In the genomic region with DNA sequence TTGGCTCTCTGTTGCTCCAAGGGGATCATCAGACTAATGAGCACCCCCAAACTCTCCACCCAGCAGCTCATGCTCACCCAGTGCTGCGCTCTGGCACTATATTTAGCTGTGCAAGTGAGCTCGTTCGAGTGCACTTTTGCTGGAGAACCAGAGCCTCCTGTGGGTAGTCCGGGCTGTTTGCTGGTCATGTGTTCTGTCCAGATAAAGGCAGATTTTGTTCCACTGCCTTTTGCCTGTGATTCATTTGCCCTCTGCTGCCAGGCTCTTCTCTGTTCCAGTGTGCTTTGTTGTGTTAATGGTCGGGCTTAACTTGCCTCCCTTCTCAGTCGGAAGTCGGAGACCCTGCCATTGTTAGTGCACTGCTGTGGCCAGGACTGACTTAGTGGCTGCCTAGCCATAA, we compare ENCODE assay signal across 10 mouse cellular contexts. TPM values are rescaled to one million over a fixed set of nuclear protein-coding genes. Genes with fewer than 3 reads are reported as not detected.
DNase-seq lines count a peak whose midpoint lies in the region; ATAC-seq and TF ChIP-seq lines count a peak whose summit lies in the region.
"Had no signal": no experiment of that assay in that cellular context is flagged by ENCODE, and none has a peak within 500 bp of the region (broad histone marks: within the 10 kb centered on the region; RNA-seq: fewer than 3 reads in every experiment).

No protein-coding gene starts in this region.

- H3K27me3 ChIP-seq in heart, adult 2 months (ENCODE audit: control insufficient read depth, insufficient read depth, low read length): no peaks in the 10 kb centered on the region
- no peaks in the 10 kb centered on the region for H3K27me3 ChIP-seq in limb, embryonic 13.5 days

- H3K4me3 ChIP-seq in heart, adult 2 months: no peak overlapping the region; the same call in 1 of the 2 replicates
- no peak overlapping the region for H3K4me3 ChIP-seq in limb, embryonic 13.5 days

- TF ChIP-seq EP300 in heart, adult 2 months (IDR thresholded peaks at IDR 0.05; ENCODE audit: insufficient read depth, low read depth, low read length): peak; percentile 47; the same call in 1 of the 2 replicates

- H3K9me3 ChIP-seq in limb, embryonic 13.5 days: no peaks in the 10 kb centered on the region

- TF ChIP-seq POLR2A in heart, adult 2 months (IDR thresholded peaks at IDR 0.05; ENCODE audit: insufficient read depth, low read depth, low read length): peak; percentile 79

- H3K4me2 ChIP-seq in limb, embryonic 13.5 days (replicated peaks): peak overlapping the region; percentile 82; the same call in 1 of the 2 replicates

- ATAC-seq in limb, embryonic 13.5 days (ENCODE audit: low FRiP score, low read depth): no peak

- peaks cover 4% of the 10 kb centered on the region for H3K4me1 ChIP-seq in heart, adult 2 months (ENCODE audit: control insufficient read depth, insufficient read depth, low read length)
- peaks cover 29% of the 10 kb centered on the region for H3K4me1 ChIP-seq in limb, embryonic 13.5 days

- peak; percentile 63 for DNase-seq in adrenal gland, adult 2 months
- no peak for DNase-seq in adrenal gland, adult 8-10 months
- peak; percentile 37 for DNase-seq in Muller cell, postnatal 12 days (ENCODE audit: inconsistent ontology term)
- DNase-seq in heart, adult 2 months: peak in 1 of 2 experiments; percentile 70
- no peak for DNase-seq in thymus, postnatal 4 days
- no peak for DNase-seq in thymus, postnatal 14 days
- DNase-seq in gastrocnemius, adult 8-10 months (ENCODE audit: low spot score in 2 of 2): no peak

- intact Hi-C loops in heart, adult 2 months (cut with DNase I): no loop called here

- H3K27ac ChIP-seq in heart, adult 2 months: peak overlapping the region; percentile 99
- H3K27ac ChIP-seq in limb, embryonic 13.5 days: no peak overlapping the region

- H3K79me2 ChIP-seq in heart, adult 2 months (replicated peaks; ENCODE audit: control insufficient read depth, insufficient read depth, low read length): no peaks in the 10 kb centered on the region

- peak overlapping the region; percentile 51 for H3K9ac ChIP-seq in heart, adult 2 months (ENCODE audit: low read depth, low read length)
- H3K9ac ChIP-seq in limb, embryonic 13.5 days: peak overlapping the region; percentile 43; the same call in 1 of the 2 replicates

- WGBS in heart, adult 2 months: 27% methylated on average over 7 of the region's 7 CpGs
- WGBS in limb, embryonic 13.5 days: 84% methylated on average over 7 of the region's 7 CpGs

- TF ChIP-seq CTCF in heart, adult 2 months (IDR thresholded peaks at IDR 0.05): peak; percentile 3; the same call in 1 of the 2 replicates

- peaks cover 5% of the 10 kb centered on the region for H3K36me3 ChIP-seq in heart, adult 2 months (ENCODE audit: control insufficient read depth, insufficient read depth, low read length)
- peaks cover 61% of the 10 kb centered on the region for H3K36me3 ChIP-seq in limb, embryonic 13.5 days

RNA-seq across cellular contexts. Expression of a gene that starts 0.4 kb away (rescaled TPM):
- total RNA-seq in adrenal gland, adult 2 months (2021): 10 to 100 TPM; 22.1 to 33.4 TPM
- 111 and 156 TPM in 2 replicates for polyA plus RNA-seq in adrenal gland, adult 2 months (2012; rRNA removed)
- 10 to 100 TPM; 30.4 to 55.2 (median 34.8) TPM for total RNA-seq in adrenal gland, adult 8-10 months (2022)
- total RNA-seq in heart, adult 2 months (2021): 1 to 10 TPM; 3.7 to 4.1 TPM
- polyA plus RNA-seq in heart, adult 2 months (2012; rRNA removed): not detected in 2 replicates
- not detected in 2 replicates for polyA plus RNA-seq in limb, embryonic 13.5 days (2015; fragmentation: Nextera tagmentation; extraction: Ambion mirVana)
- 1 to 10 TPM in 1 of 4 experiments, not detected in 3; 1.3 TPM for total RNA-seq in gastrocnemius, adult 8-10 months (2022)
- total RNA-seq: common myeloid progenitor, adult 5-6 weeks had no signal
- polyA plus RNA-seq: liver, embryonic 16.5 days had no signal

RNA-seq across cellular contexts. Expression of a gene that starts 3.0 kb away (rescaled TPM):
- total RNA-seq in adrenal gland, adult 2 months (2021): 10 to 100 TPM; 37.6 to 53.6 TPM
- 74.6 and 76.9 TPM in 2 replicates for polyA plus RNA-seq in adrenal gland, adult 2 months (2012; rRNA removed)
- 10 to 100 TPM; 45.2 to 90.5 (median 62.8) TPM for total RNA-seq in adrenal gland, adult 8-10 months (2022)
- 10 to 100 TPM; 20.1 to 20.6 TPM for total RNA-seq in heart, adult 2 months (2021)
- polyA plus RNA-seq in heart, adult 2 months (2012; rRNA removed): 39.0 and 58.0 TPM in 2 replicates
- 54.0 and 58.7 TPM in 2 replicates for polyA plus RNA-seq in limb, embryonic 13.5 days (2015; fragmentation: Nextera tagmentation; extraction: Ambion mirVana)
- total RNA-seq in gastrocnemius, adult 8-10 months (2022): 1 to 10 TPM; 4.8 to 9.4 (median 7.2) TPM

RNA-seq across cellular contexts. Expression of a gene that starts 12.4 kb away (rescaled TPM):
- total RNA-seq in adrenal gland, adult 2 months (2021): 1,000 to 10,000 TPM; 1,060 to 1,239 TPM
- polyA plus RNA-seq in adrenal gland, adult 2 months (2012; rRNA removed): 708 and 828 TPM in 2 replicates
- 100 to 1,000 TPM; 189 to 666 (median 461) TPM for total RNA-seq in adrenal gland, adult 8-10 months (2022)
- 10 to 100 TPM; 51.4 to 64.6 TPM for total RNA-seq in heart, adult 2 months (2021)
- polyA plus RNA-seq in heart, adult 2 months (2012; rRNA removed): 125 and 177 TPM in 2 replicates
- 0.27 and 0.55 TPM in 2 replicates for polyA plus RNA-seq in limb, embryonic 13.5 days (2015; fragmentation: Nextera tagmentation; extraction: Ambion mirVana)
- total RNA-seq in gastrocnemius, adult 8-10 months (2022): 100 to 1,000 TPM; 446 to 550 (median 458) TPM

RNA-seq across cellular contexts. Expression of a gene that starts 20.5 kb away (rescaled TPM):
- total RNA-seq in adrenal gland, adult 2 months (2021): 100 to 1,000 TPM; 202 to 243 TPM
- polyA plus RNA-seq in adrenal gland, adult 2 months (2012; rRNA removed): 685 and 754 TPM in 2 replicates
- 100 to 1,000 TPM; 200 to 304 (median 253) TPM for total RNA-seq in adrenal gland, adult 8-10 months (2022)
- total RNA-seq in heart, adult 2 months (2021): 100 to 1,000 TPM; 215 to 236 TPM
- 326 and 358 TPM in 2 replicates for polyA plus RNA-seq in heart, adult 2 months (2012; rRNA removed)
- polyA plus RNA-seq in limb, embryonic 13.5 days (2015; fragmentation: Nextera tagmentation; extraction: Ambion mirVana): 139 and 143 TPM in 2 replicates
- total RNA-seq in gastrocnemius, adult 8-10 months (2022): 100 to 1,000 TPM; 154 to 172 (median 162) TPM

RNA-seq across cellular contexts. Expression of a gene that starts 34.7 kb away (rescaled TPM):
- under 1 TPM; 0.59 to 0.72 TPM for total RNA-seq in adrenal gland, adult 2 months (2021)
- polyA plus RNA-seq in adrenal gland, adult 2 months (2012; rRNA removed): 0.37 and 0.71 TPM in 2 replicates
- 1 to 10 TPM; 1.4 to 2.5 (median 1.8) TPM for total RNA-seq in adrenal gland, adult 8-10 months (2022)
- total RNA-seq in heart, adult 2 months (2021): under 1 TPM; 0.42 to 0.50 TPM
- polyA plus RNA-seq in heart, adult 2 months (2012; rRNA removed): 1.3 TPM in 2 replicates
- 1.7 and 1.8 TPM in 2 replicates for polyA plus RNA-seq in limb, embryonic 13.5 days (2015; fragmentation: Nextera tagmentation; extraction: Ambion mirVana)
- not detected for total RNA-seq in gastrocnemius, adult 8-10 months (2022)
- total RNA-seq: common myeloid progenitor, adult 5-6 weeks had no signal

Comparison
In these comparisons a context has a peak if more than half of its experiments do, and no peak if none do; other contexts are left out.
1. DNase-seq: peak in adrenal gland, adult 2 months (single experiment) and Muller cell, postnatal 12 days (single experiment); none in adrenal gland, adult 8-10 months (single experiment), thymus, postnatal 4 days (single experiment), thymus, postnatal 14 days (single experiment) and gastrocnemius, adult 8-10 months (0 of 2).
2. RNA of a gene that starts 0.4 kb away (total RNA-seq): 30.4 to 55.2 TPM in adrenal gland, adult 8-10 months and 22.1 to 33.4 TPM in adrenal gland, adult 2 months; 3.7 to 4.1 TPM in heart, adult 2 months and 1.3 TPM in gastrocnemius, adult 8-10 months; every median in the first group is over 4 times any median in the second.